Mouse (Mus musculus) lung, embryonic 16.5 days (tissue): ENCODE data around the gene Bbx. TPM values are rescaled to one million over a fixed set of nuclear protein-coding genes. Genes with fewer than 3 reads are reported as not detected.

Experiments
- ATAC-seq: fragments of 200-750 bp; cut with Nextera tagmentation; 2 replicates; pipeline ENCODE4 v1.8.0; 2017; ENCODE audit warnings: low read depth, mild to moderate bottlenecking, moderate library complexity
- H3K27ac ChIP-seq: fragments of 300-500 bp; sonication (generic); 2 replicates; pipeline ENCODE4 v1.5.1; 2014; ENCODE audit warnings: mild to moderate bottlenecking, control low read depth, low read length
- H3K27me3 ChIP-seq: fragments of 300-500 bp; sonication (generic); 2 replicates; pipeline ENCODE4 v1.6.1; 2014; ENCODE audit warnings: low read depth, low read length, mixed read lengths; ENCODE audit not compliant: control insufficient read depth, insufficient read depth
- H3K36me3 ChIP-seq: fragments of 300-500 bp; sonication (generic); 2 replicates; pipeline ENCODE4 v1.6.1; 2014; ENCODE audit warnings: low read length; ENCODE audit not compliant: control insufficient read depth, insufficient read depth
- H3K4me1 ChIP-seq: fragments of 300-500 bp; sonication (generic); replicated peaks from 2 replicates; pipeline ENCODE4 v1.6.1; 2014; ENCODE audit warnings: low read length, mixed read lengths; ENCODE audit not compliant: control insufficient read depth, insufficient read depth
- H3K4me2 ChIP-seq: fragments of 300-500 bp; sonication (generic); 2 replicates; pipeline ENCODE4 v1.6.1; 2014; ENCODE audit warnings: low read depth, low read length, control low read depth
- H3K4me3 ChIP-seq: fragments of 300-500 bp; sonication (generic); 2 replicates; pipeline ENCODE4 v1.5.1; 2014; ENCODE audit warnings: mild to moderate bottlenecking, low read length, control low read depth
- H3K9ac ChIP-seq: fragments of 300-500 bp; sonication (generic); 2 replicates; pipeline ENCODE4 v1.6.1; 2014; ENCODE audit warnings: low read length, control low read depth
- H3K9me3 ChIP-seq: fragments of 300-500 bp; sonication (generic); 2 replicates; pipeline ENCODE4 v1.6.1; 2016; ENCODE audit warnings: low read length; ENCODE audit not compliant: control insufficient read depth
- WGBS: fragments of 180-500 bp; shearing (Covaris S2); extraction: QIAGEN DNeasy Blood & Tissue Kit; methylation state at CpG from one replicate; pipeline ENCODE4 v1.1.7; 2014; 5-methylcytosine and 5-hydroxymethylcytosine counted together
- polyA plus RNA-seq: library from polyadenylated mRNA; unstranded; fragments of >200 nt; fragmentation: Nextera tagmentation; extraction: Ambion mirVana; gene quantifications from 2 replicates; pipeline ENCODE4 v1.2.1, GENCODE M21; 2015

Gene Bbx
- polyA plus RNA-seq, 1 experiment from 2014 or later = 43.1 TPM

- WGBS = 61% methylated on average over 4 of the region's 4 CpGs
- Histone ChIP-seq H3K27me3 (no peaks in the 10 kb centered on the region), H3K4me3 (no peak overlapping the region), H3K36me3 (peaks cover 2% of the 10 kb centered on the region; the same call in 1 of the 2 replicates), H3K9me3 (no peaks in the 10 kb centered on the region), H3K9ac (no peak overlapping the region), H3K4me2 (no peak overlapping the region), H3K27ac (no peak overlapping the region), H3K4me1 (no peaks in the 10 kb centered on the region)
- no peak for ATAC-seq
Measured at GRCm38 (mm10) chr16:50242444-50242843, 189.7 kb downstream of the Bbx start.

GRCm38 (mm10) chr16:50241604-50242003 lies 190.6 kb downstream of the Bbx start:
- H3K27ac ChIP-seq = no peak overlapping the region
- H3K4me3 ChIP-seq = no peak overlapping the region
- H3K9ac ChIP-seq = no peak overlapping the region
- H3K4me2 ChIP-seq = no peak overlapping the region
- WGBS = 91% methylated on average over 3 of the region's 3 CpGs
- no peaks in the 10 kb centered on the region for H3K9me3 ChIP-seq
- no peaks in the 10 kb centered on the region for H3K27me3 ChIP-seq
- ATAC-seq = no peak
- H3K4me1 ChIP-seq = no peaks in the 10 kb centered on the region
- H3K36me3 ChIP-seq = peaks cover 2% of the 10 kb centered on the region; the same call in 1 of the 2 replicates

- Histone ChIP-seq H3K4me3 (no peak overlapping the region), H3K4me1 (no peaks in the 10 kb centered on the region), H3K4me2 (no peak overlapping the region), H3K9me3 (no peaks in the 10 kb centered on the region), H3K9ac (no peak overlapping the region), H3K36me3 (peaks cover 2% of the 10 kb centered on the region; the same call in 1 of the 2 replicates), H3K27ac (no peak overlapping the region), H3K27me3 (no peaks in the 10 kb centered on the region)
- 60% methylated on average over 3 of the region's 3 CpGs for WGBS
- ATAC-seq = no peak
Measured at GRCm38 (mm10) chr16:50235231-50235630, 197.0 kb downstream of the Bbx start.

GRCm38 (mm10) chr16:50230624-50231023 lies 201.6 kb downstream of the Bbx start:
- H3K4me1 ChIP-seq = no peaks in the 10 kb centered on the region
- H3K36me3 ChIP-seq = no peaks in the 10 kb centered on the region
- no peaks in the 10 kb centered on the region for H3K27me3 ChIP-seq
- H3K9ac ChIP-seq = no peak overlapping the region
- no peak overlapping the region for H3K27ac ChIP-seq
- H3K4me2 ChIP-seq = no peak overlapping the region
- H3K4me3 ChIP-seq = no peak overlapping the region
- 94% methylated on average over 2 of the region's 2 CpGs for WGBS
- no peak for ATAC-seq
- H3K9me3 ChIP-seq = no peaks in the 10 kb centered on the region

- H3K9me3 ChIP-seq = no peaks in the 10 kb centered on the region
- H3K9ac ChIP-seq = no peak overlapping the region
- H3K4me1 ChIP-seq = no peaks in the 10 kb centered on the region
- 98% methylated on average over 1 of the region's 1 CpGs for WGBS
- no peak for ATAC-seq
- no peak overlapping the region for H3K27ac ChIP-seq
- H3K4me3 ChIP-seq = no peak overlapping the region
- no peak overlapping the region for H3K4me2 ChIP-seq
- H3K36me3 ChIP-seq = peaks cover 3% of the 10 kb centered on the region
- H3K27me3 ChIP-seq = no peaks in the 10 kb centered on the region
Measured at GRCm38 (mm10) chr16:50228833-50229232, 203.4 kb downstream of the Bbx start.

GRCm38 (mm10) chr16:50226274-50226673 lies 205.9 kb downstream of the Bbx start:
- no peak overlapping the region for H3K4me3 ChIP-seq
- H3K4me2 ChIP-seq = no peak overlapping the region
- H3K9me3 ChIP-seq = no peaks in the 10 kb centered on the region
- WGBS = 38% methylated on average over 1 of the region's 1 CpGs
- ATAC-seq = no peak
- no peak overlapping the region for H3K9ac ChIP-seq
- peaks cover 3% of the 10 kb centered on the region for H3K36me3 ChIP-seq
- H3K4me1 ChIP-seq = peaks cover 6% of the 10 kb centered on the region
- H3K27me3 ChIP-seq = no peaks in the 10 kb centered on the region
- H3K27ac ChIP-seq = no peak overlapping the region

- H3K9ac ChIP-seq = no peak overlapping the region
- no peak overlapping the region for H3K4me3 ChIP-seq
- H3K9me3 ChIP-seq = no peaks in the 10 kb centered on the region
- H3K4me2 ChIP-seq = no peak overlapping the region
- H3K27ac ChIP-seq = no peak overlapping the region
- ATAC-seq = no peak
- 88% methylated on average over 3 of the region's 3 CpGs for WGBS
- peaks cover 10% of the 10 kb centered on the region for H3K4me1 ChIP-seq
- no peaks in the 10 kb centered on the region for H3K27me3 ChIP-seq
- H3K36me3 ChIP-seq = peaks cover 3% of the 10 kb centered on the region
Measured at GRCm38 (mm10) chr16:50224946-50225345, 207.2 kb downstream of the Bbx start.

GRCm38 (mm10) chr16:50220734-50221501 lies 211.3 kb downstream of the Bbx start:
- no peaks in the 10 kb centered on the region for H3K9me3 ChIP-seq
- H3K36me3 ChIP-seq = peaks cover 3% of the 10 kb centered on the region
- 32% methylated on average over 8 of the region's 8 CpGs for WGBS
- no peaks in the 10 kb centered on the region for H3K27me3 ChIP-seq
- ATAC-seq = peak; percentile 92
- H3K27ac ChIP-seq = peak overlapping the region; percentile 82
- peaks cover 10% of the 10 kb centered on the region for H3K4me1 ChIP-seq
- no peak overlapping the region for H3K9ac ChIP-seq
- no peak overlapping the region for H3K4me3 ChIP-seq
- peak overlapping the region; percentile 32 for H3K4me2 ChIP-seq

- no peaks in the 10 kb centered on the region for H3K9me3 ChIP-seq
- ATAC-seq = peak; percentile 32; the same call in 1 of the 2 replicates
Measured at GRCm38 (mm10) chr16:50217084-50217483, 215.1 kb downstream of the Bbx start.

More at GRCm38 (mm10) chr16:50217084-50217483, 215.1 kb downstream of the Bbx start:
- Histone ChIP-seq H3K9ac (no peak overlapping the region), H3K4me1 (peaks cover 10% of the 10 kb centered on the region), H3K36me3 (no peaks in the 10 kb centered on the region), H3K4me3 (no peak overlapping the region), H3K4me2 (no peak overlapping the region), H3K27ac (no peak overlapping the region), H3K27me3 (no peaks in the 10 kb centered on the region)
